In the genomic region with DNA sequence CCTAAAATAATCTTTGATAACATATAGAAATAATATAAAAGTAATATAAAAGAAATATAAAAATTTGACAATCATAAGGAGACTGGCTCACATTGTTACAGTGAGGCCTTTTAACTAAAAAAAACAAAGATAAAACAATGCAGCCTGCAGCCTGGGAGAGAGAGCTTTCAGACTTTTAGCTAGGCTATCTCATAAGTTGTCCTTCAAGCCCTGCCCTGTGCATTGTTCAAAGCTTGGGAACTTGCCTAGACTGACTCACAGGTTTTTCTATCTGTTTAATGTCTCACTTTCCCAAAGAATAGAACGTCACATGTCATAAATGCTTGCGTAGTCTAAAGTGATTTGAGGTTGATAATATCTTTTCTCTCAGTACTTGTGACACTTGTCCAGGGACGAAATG, we compare ENCODE assay signal across 17 mouse cellular contexts.
"Had no signal": no experiment of that assay in that cellular context is flagged by ENCODE, and none has a peak within 500 bp of the region (broad histone marks: within the 10 kb centered on the region; RNA-seq: fewer than 3 reads in every experiment).

No protein-coding gene starts in this region.

- H3K27ac ChIP-seq: lung, embryonic 15.5 days; macrophage; midbrain, embryonic 13.5 days; midbrain, embryonic 15.5 days; neural tube, embryonic 12.5 days; stomach, embryonic 15.5 days; stomach, postnatal 0 days had no signal

- H3K9ac ChIP-seq: lung, embryonic 15.5 days; midbrain, embryonic 13.5 days; midbrain, embryonic 15.5 days; neural tube, embryonic 12.5 days; stomach, embryonic 15.5 days had no signal

- ATAC-seq: lung, postnatal 0 days; midbrain, embryonic 13.5 days; midbrain, embryonic 15.5 days had no signal

- H3K4me1 ChIP-seq: lung, embryonic 15.5 days; megakaryocyte, embryonic 14.5 days; midbrain, embryonic 13.5 days; midbrain, embryonic 15.5 days; neural tube, embryonic 12.5 days; stomach, embryonic 15.5 days had no signal

- H3K4me2 ChIP-seq: lung, embryonic 15.5 days; midbrain, embryonic 11.5 days; midbrain, embryonic 13.5 days; midbrain, embryonic 15.5 days; neural tube, embryonic 12.5 days; stomach, embryonic 15.5 days had no signal

- H3K36me3 ChIP-seq: lung, embryonic 15.5 days; midbrain, embryonic 13.5 days; midbrain, embryonic 15.5 days; neural tube, embryonic 12.5 days; stomach, embryonic 15.5 days had no signal

- H3K9me3 ChIP-seq: lung, embryonic 15.5 days; stomach, embryonic 15.5 days had no signal

- DNase-seq: lung, adult 2 months; lung, postnatal 14 days; lung, postnatal 36 days; right cerebral cortex, postnatal 14 days; thymus, adult 2 months; thymus, postnatal 14 days; thymus, postnatal 36 days had no signal

- H3K27me3 ChIP-seq: lung, embryonic 15.5 days; midbrain, embryonic 13.5 days; midbrain, embryonic 15.5 days; neural tube, embryonic 12.5 days; stomach, embryonic 15.5 days had no signal

- H3K4me3 ChIP-seq: lung, embryonic 15.5 days; megakaryocyte, embryonic 14.5 days; midbrain, embryonic 13.5 days; midbrain, embryonic 15.5 days; neural tube, embryonic 12.5 days; stomach, embryonic 15.5 days had no signal
